ENCODE assay signal across 23 mouse cellular contexts in the genomic region with DNA sequence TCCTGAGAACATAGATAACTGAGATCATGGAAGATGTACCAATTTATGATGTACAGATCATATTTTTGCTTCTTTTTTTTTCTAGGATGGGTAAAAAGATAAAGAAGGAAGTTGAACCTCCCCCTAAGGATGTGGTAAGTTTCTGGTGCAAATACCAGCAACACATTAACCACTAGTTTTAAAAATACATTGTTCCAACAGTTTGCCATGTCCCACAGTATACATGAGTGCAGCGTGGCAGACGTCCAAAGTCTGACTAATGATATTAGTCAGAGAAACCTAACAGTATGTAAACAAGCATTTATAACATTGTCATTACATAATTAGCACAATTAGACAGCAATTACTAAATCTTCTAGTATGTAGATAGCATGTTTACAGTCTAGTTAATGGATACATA. TPM values are rescaled to one million over a fixed set of nuclear protein-coding genes. Genes with fewer than 3 reads are reported as not detected.
DNase-seq lines count a peak whose midpoint lies in the region; ATAC-seq and TF ChIP-seq lines count a peak whose summit lies in the region.
"Had no signal": no experiment of that assay in that cellular context is flagged by ENCODE, and none has a peak within 500 bp of the region (broad histone marks: within the 10 kb centered on the region; RNA-seq: fewer than 3 reads in every experiment).

No protein-coding gene starts in this region.

- H3K4me1 ChIP-seq in forebrain, embryonic 14.5 days (ENCODE audit: control insufficient read depth, insufficient read depth, low read length), result peaks cover 4% of the 10 kb centered on the region; the same call in 1 of the 2 replicates
- peaks cover 8% of the 10 kb centered on the region for H3K4me1 ChIP-seq in forebrain, embryonic 16.5 days (replicated peaks; ENCODE audit: control insufficient read depth, insufficient read depth, low read length)
- peaks cover 9% of the 10 kb centered on the region for H3K4me1 ChIP-seq in lung, embryonic 16.5 days (replicated peaks; ENCODE audit: control insufficient read depth, insufficient read depth, low read length)
- H3K4me1 ChIP-seq in lung, adult 2 months (ENCODE audit: control insufficient read depth, insufficient read depth, low read length), result no peaks in the 10 kb centered on the region

- H3K27ac ChIP-seq in forebrain, embryonic 14.5 days (ENCODE audit: low read depth, low read length), result no peak overlapping the region
- no peak overlapping the region for H3K27ac ChIP-seq in forebrain, embryonic 16.5 days (ENCODE audit: low read length)
- H3K27ac ChIP-seq in lung, embryonic 16.5 days (ENCODE audit: low read length), result no peak overlapping the region
- H3K27ac ChIP-seq: gastrocnemius, adult 2 months; heart, embryonic 15.5 days; limb, embryonic 13.5 days; liver, embryonic 13.5 days; midbrain, embryonic 15.5 days had no signal

- no peak overlapping the region for H3K4me3 ChIP-seq in forebrain, embryonic 14.5 days (ENCODE audit: low read depth, low read length)
- no peak overlapping the region for H3K4me3 ChIP-seq in forebrain, embryonic 16.5 days (replicated peaks; ENCODE audit: low read length)
- no peak overlapping the region for H3K4me3 ChIP-seq in lung, embryonic 16.5 days (ENCODE audit: low read length)
- no peak overlapping the region for H3K4me3 ChIP-seq in lung, adult 2 months (replicated peaks; ENCODE audit: extremely low read depth, low read depth, low read length)
- no peak overlapping the region for H3K4me3 ChIP-seq in myocyte
- H3K4me3 ChIP-seq: gastrocnemius, adult 2 months; heart, embryonic 15.5 days; limb, embryonic 13.5 days; liver, embryonic 13.5 days; megakaryocyte, embryonic 14.5 days; midbrain, embryonic 15.5 days had no signal

- ATAC-seq in forebrain, embryonic 14.5 days, result no peak
- no peak for ATAC-seq in forebrain, embryonic 16.5 days
- ATAC-seq in lung, embryonic 16.5 days (ENCODE audit: low read depth), result peak; percentile 71
- peak; percentile 90 for ATAC-seq in granulocyte monocyte progenitor cell, adult 5-6 weeks (replicated peaks; ENCODE audit: poor library complexity, severe bottlenecking)
- ATAC-seq: inflammation-experienced regulatory T-cells, adult 6 months; midbrain, embryonic 15.5 days had no signal

- no peak overlapping the region for H3K4me2 ChIP-seq in forebrain, embryonic 14.5 days (ENCODE audit: low read length)
- no peak overlapping the region for H3K4me2 ChIP-seq in forebrain, embryonic 16.5 days (ENCODE audit: low read length)
- no peak overlapping the region for H3K4me2 ChIP-seq in lung, embryonic 16.5 days (ENCODE audit: low read depth, low read length)
- no peak overlapping the region for H3K4me2 ChIP-seq in myocyte (ENCODE audit: low read depth)
- H3K4me2 ChIP-seq: heart, embryonic 15.5 days; limb, embryonic 13.5 days; liver, embryonic 13.5 days; midbrain, embryonic 15.5 days had no signal

- DNase-seq in forebrain, embryonic 14.5 days (ENCODE audit: low spot score), result peak; percentile 19
- no peak for DNase-seq in lung, adult 2 months
- no peak for DNase-seq in thymus, postnatal 4 days
- no peak for DNase-seq in spleen, postnatal 14 days (ENCODE audit: low spot score in 2 of 2)
- DNase-seq: adrenal gland, adult 2 months; cerebellum, adult 11 months; cerebellum, postnatal 14 days; embryo, embryonic 11 days; gastrocnemius, adult 2 months; heart, postnatal 4 days; kidney, postnatal 10 days; liver, embryonic 13.5 days; right cerebral cortex, postnatal 14 days; thymus, adult 2 months had no signal

- H3ac ChIP-seq in myocyte (ENCODE audit: control insufficient read depth, insufficient read length), result no peak overlapping the region

- 69% methylated on average over 2 of the region's 2 CpGs for WGBS in forebrain, embryonic 14.5 days
- WGBS in forebrain, embryonic 16.5 days, result 74% methylated on average over 2 of the region's 2 CpGs
- WGBS in lung, embryonic 16.5 days, result 35% methylated on average over 2 of the region's 2 CpGs
- 24% methylated on average over 2 of the region's 2 CpGs for WGBS in lung, adult 2 months

- no peaks in the 10 kb centered on the region for H3K36me3 ChIP-seq in forebrain, embryonic 14.5 days (ENCODE audit: control insufficient read depth, insufficient read depth, low read length)
- H3K36me3 ChIP-seq in forebrain, embryonic 16.5 days (ENCODE audit: control insufficient read depth, insufficient read depth), result no peaks in the 10 kb centered on the region
- H3K36me3 ChIP-seq in lung, embryonic 16.5 days (ENCODE audit: control insufficient read depth, insufficient read depth, low read length), result no peaks in the 10 kb centered on the region
- H3K36me3 ChIP-seq in myocyte (ENCODE audit: control insufficient read depth, insufficient read depth), result no peaks in the 10 kb centered on the region
- H3K36me3 ChIP-seq: heart, embryonic 15.5 days; limb, embryonic 13.5 days; liver, embryonic 13.5 days; midbrain, embryonic 15.5 days had no signal

- no peak for TF ChIP-seq CTCF in lung, adult 2 months (IDR thresholded peaks at IDR 0.05; ENCODE audit: insufficient read depth, low read length)

- no peak for TF ChIP-seq POLR2A in lung, adult 2 months (IDR thresholded peaks at IDR 0.05; ENCODE audit: borderline replicate concordance, extremely low read depth, low read depth, low read length)
- TF ChIP-seq POLR2A in myocyte (IDR thresholded peaks at IDR 0.05; ENCODE audit: insufficient read length, low read depth), result no peak

- no peaks in the 10 kb centered on the region for H3K27me3 ChIP-seq in forebrain, embryonic 14.5 days (replicated peaks; ENCODE audit: control insufficient read depth, insufficient read depth, low read length)
- H3K27me3 ChIP-seq in forebrain, embryonic 16.5 days (replicated peaks; ENCODE audit: control insufficient read depth, insufficient read depth, low read length), result no peaks in the 10 kb centered on the region
- H3K27me3 ChIP-seq in lung, embryonic 16.5 days (ENCODE audit: control insufficient read depth, insufficient read depth, low read depth, low read length), result no peaks in the 10 kb centered on the region
- no peaks in the 10 kb centered on the region for H3K27me3 ChIP-seq in myocyte (ENCODE audit: control insufficient read depth, insufficient read depth, insufficient read length)
- H3K27me3 ChIP-seq: heart, embryonic 15.5 days; limb, embryonic 13.5 days; liver, embryonic 13.5 days; megakaryocyte, embryonic 14.5 days; midbrain, embryonic 15.5 days had no signal

- H3K79me2 ChIP-seq in myocyte (ENCODE audit: control insufficient read depth, insufficient read depth), result no peaks in the 10 kb centered on the region

- no peak overlapping the region for H3K9ac ChIP-seq in forebrain, embryonic 14.5 days (ENCODE audit: low read length)
- H3K9ac ChIP-seq in forebrain, embryonic 16.5 days (replicated peaks; ENCODE audit: low read depth, low read length), result no peak overlapping the region
- H3K9ac ChIP-seq in lung, embryonic 16.5 days (ENCODE audit: low read length), result no peak overlapping the region
- H3K9ac ChIP-seq: heart, embryonic 15.5 days; limb, embryonic 13.5 days; liver, embryonic 13.5 days; midbrain, embryonic 15.5 days had no signal

- H3K9me3 ChIP-seq in forebrain, embryonic 14.5 days (replicated peaks; ENCODE audit: control insufficient read depth, low read length), result no peaks in the 10 kb centered on the region
- H3K9me3 ChIP-seq in forebrain, embryonic 16.5 days (ENCODE audit: control insufficient read depth, low read length), result no peaks in the 10 kb centered on the region
- H3K9me3 ChIP-seq in lung, embryonic 16.5 days (ENCODE audit: control insufficient read depth, low read length), result no peaks in the 10 kb centered on the region
- H3K9me3 ChIP-seq: heart, embryonic 15.5 days; limb, embryonic 13.5 days; liver, embryonic 13.5 days; megakaryocyte, embryonic 14.5 days; midbrain, embryonic 15.5 days had no signal

TF ChIP-seq in myocyte, 11 proteins besides CTCF, POLR2A, EP300 and RAD21:
- TF ChIP-seq CEBPB (IDR thresholded peaks at IDR 0.05; ENCODE audit: insufficient read depth, poor library complexity, severe bottlenecking), result peak; percentile 65; the same call in 1 of the 2 replicates
- no peak for TF ChIP-seq TCF3 (IDR thresholded peaks at IDR 0.05; ENCODE audit: insufficient read length, low read depth)

RNA-seq across cellular contexts. Expression of a gene that starts 2.6 kb away (rescaled TPM):
- polyA plus RNA-seq in forebrain, embryonic 14.5 days (2014; fragmentation: Nextera tagmentation; extraction: Ambion mirVana), result 1.4 and 1.5 TPM in 2 replicates
- 0.91 and 1.4 TPM in 2 replicates for polyA plus RNA-seq in forebrain, embryonic 16.5 days (2015; fragmentation: Nextera tagmentation; extraction: Ambion mirVana)
- polyA plus RNA-seq in lung, embryonic 16.5 days (2015; fragmentation: Nextera tagmentation; extraction: Ambion mirVana), result 2.0 and 2.2 TPM in 2 replicates
- 1.0 TPM in 2 replicates for polyA plus RNA-seq in lung, adult 2 months (2012; rRNA removed)
- total RNA-seq in granulocyte monocyte progenitor cell, adult 5-6 weeks (2014; fragmentation: Nextera tagmentation), result not detected in 2 replicates
- total RNA-seq in granulocyte monocyte progenitor cell, adult 5-6 weeks (2017), result 0.05 and 1.2 TPM in 2 replicates
- polyA plus RNA-seq in myocyte (2012; fragmentation: generic; extraction: Trizol), result not detected
- total RNA-seq: adrenal gland, adult 2 months; gastrocnemius, adult 2 months; heart, postnatal 4 days had no signal
- polyA plus RNA-seq: adrenal gland, adult 2 months had no signal

Comparison
In these comparisons a context has a peak if more than half of its experiments do, and no peak if none do; other contexts are left out.
1. ATAC-seq: peak in lung, embryonic 16.5 days (single experiment) and granulocyte monocyte progenitor cell, adult 5-6 weeks (single experiment); none in forebrain, embryonic 14.5 days (single experiment) and forebrain, embryonic 16.5 days (single experiment).